Mouse (Mus musculus): ENCODE measurements at regions not wholly inside any gene's neighbourhood (a gene's known extent, or its start where the extent isn't known, plus 50 kb on each side); places are given as distances from the start of the nearest gene placed in this dataset.

DNA sequence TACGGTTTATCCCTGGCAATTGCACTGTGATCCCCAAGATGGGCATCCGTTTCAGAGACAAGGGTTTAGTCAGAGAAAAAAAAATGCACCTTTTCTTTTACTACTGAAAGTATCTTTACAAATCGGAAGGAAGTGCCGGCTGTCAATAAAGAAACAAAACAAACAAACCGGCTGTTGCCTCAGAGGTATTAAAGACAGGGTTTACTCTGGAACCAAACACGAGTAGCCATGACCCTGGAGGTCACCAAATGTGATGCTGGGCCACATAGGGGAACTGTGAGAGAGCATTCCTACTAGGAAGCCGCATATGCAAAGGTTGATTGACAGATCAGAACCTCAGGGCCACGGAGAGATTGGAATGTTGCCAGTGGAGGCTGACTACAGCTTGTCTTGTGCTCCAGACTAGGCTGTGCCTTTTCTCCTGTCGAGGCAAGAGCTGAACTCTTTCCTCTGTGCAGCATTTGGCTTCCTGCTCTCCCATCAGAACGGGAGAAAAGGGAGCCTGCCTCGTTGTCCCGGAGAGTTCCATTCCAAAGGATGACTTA, 643.8 kb upstream of the Tmem132c start:
- H3K9me3 ChIP-seq (ENCODE audit: control insufficient read depth, low read length) = peaks cover 32% of the 10 kb centered on the region
- no peaks in the 10 kb centered on the region for H3K27me3 ChIP-seq (ENCODE audit: control insufficient read depth)
- no peak for TF ChIP-seq TAL1 (IDR thresholded peaks at IDR 0.05; ENCODE audit: low read length)
- H3K4me1 ChIP-seq (ENCODE audit: control insufficient read depth) = no peaks in the 10 kb centered on the region
- H3K4me3 ChIP-seq (replicated peaks) = no peak overlapping the region
- no peaks in the 10 kb centered on the region for H3K36me3 ChIP-seq (ENCODE audit: control insufficient read depth)

DNA sequence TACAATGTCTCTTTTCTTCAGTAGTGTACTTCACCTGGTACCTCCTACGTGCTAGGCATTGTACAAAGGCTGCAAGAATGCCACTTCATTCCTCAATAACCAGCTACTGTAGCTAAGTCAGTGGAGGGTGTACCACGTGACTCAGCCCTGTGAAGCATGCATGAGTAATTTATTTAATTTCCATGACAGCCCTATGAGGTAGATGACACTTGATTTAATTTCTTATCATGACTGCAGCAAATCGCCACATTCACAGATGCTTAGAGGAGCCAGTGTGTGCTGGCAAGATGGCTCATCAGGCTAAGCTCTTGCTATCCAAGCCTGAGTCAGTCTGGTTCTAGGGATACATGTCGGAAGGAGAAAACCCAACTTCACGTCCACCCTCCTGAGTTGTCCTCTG, 642.0 kb upstream of the Tmem132c start:
- Histone ChIP-seq H3K9me3 (ENCODE audit: control insufficient read depth, low read length) (peaks cover 38% of the 10 kb centered on the region), H3K36me3 (ENCODE audit: control insufficient read depth) (no peaks in the 10 kb centered on the region), H3K4me1 (ENCODE audit: control insufficient read depth) (no peaks in the 10 kb centered on the region), H3K4me3 (replicated peaks) (no peak overlapping the region), H3K27me3 (ENCODE audit: control insufficient read depth) (no peaks in the 10 kb centered on the region)
- no peak for TF ChIP-seq TAL1 (IDR thresholded peaks at IDR 0.05; ENCODE audit: low read length)
- TF ChIP-seq GATA1 (IDR thresholded peaks at IDR 0.05; ENCODE audit: low read length) = no peak

DNA sequence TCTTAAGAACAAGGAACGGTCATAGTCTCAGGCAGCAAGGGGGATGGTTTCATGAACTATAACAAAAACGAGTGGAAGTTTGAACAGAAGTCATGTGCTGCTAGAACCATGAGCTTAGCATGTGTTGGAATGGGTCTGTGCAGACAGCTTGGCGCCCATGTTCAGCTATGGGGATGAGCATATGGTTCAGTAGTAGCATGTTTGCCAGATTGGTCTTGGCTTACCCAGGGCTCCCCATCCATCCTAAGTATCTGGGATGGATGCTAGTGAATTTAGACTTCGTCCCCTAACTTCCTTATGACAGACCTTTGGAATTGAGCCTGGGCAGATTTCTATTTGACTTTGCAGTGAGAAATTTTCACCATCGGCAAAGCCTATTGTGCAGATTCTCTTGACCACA, 634.9 kb upstream of the Tmem132c start:
- Histone ChIP-seq H3K9me3 (ENCODE audit: control insufficient read depth, low read length) (peaks cover 35% of the 10 kb centered on the region), H3K4me1 (ENCODE audit: control insufficient read depth) (no peaks in the 10 kb centered on the region), H3K36me3 (ENCODE audit: control insufficient read depth) (no peaks in the 10 kb centered on the region), H3K4me3 (replicated peaks) (no peak overlapping the region), H3K27me3 (ENCODE audit: control insufficient read depth) (no peaks in the 10 kb centered on the region)
- TF ChIP-seq GATA1 (IDR thresholded peaks at IDR 0.05; ENCODE audit: low read length) (no peak), TAL1 (IDR thresholded peaks at IDR 0.05; ENCODE audit: low read length) (no peak)

DNA sequence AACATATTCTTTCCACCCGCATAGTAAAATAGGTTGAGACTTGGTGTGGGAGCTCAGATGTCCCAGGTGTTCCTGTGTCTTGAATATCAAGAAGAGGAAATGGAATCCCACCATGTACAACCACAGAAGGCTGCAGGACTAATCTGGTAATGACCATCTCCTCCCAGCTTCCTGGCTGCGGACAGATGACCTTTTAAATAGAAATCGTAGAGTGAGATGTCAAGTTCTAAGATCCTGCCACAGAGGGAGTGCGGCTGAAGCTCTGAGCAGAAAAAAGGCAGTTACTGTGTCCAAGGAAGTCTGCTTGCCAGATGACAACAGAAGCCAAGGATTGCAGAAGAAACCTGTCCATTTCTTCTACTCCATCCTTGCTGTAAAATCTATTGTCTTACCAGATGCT, 629.0 kb upstream of the Tmem132c start:
- H3K36me3 ChIP-seq (ENCODE audit: control insufficient read depth) = no peaks in the 10 kb centered on the region
- TF ChIP-seq GATA1 (IDR thresholded peaks at IDR 0.05; ENCODE audit: low read length) (no peak), TAL1 (IDR thresholded peaks at IDR 0.05; ENCODE audit: low read length) (no peak)
- peaks cover 40% of the 10 kb centered on the region for H3K9me3 ChIP-seq (ENCODE audit: control insufficient read depth, low read length)
- H3K4me3 ChIP-seq (replicated peaks) = no peak overlapping the region
- no peaks in the 10 kb centered on the region for H3K27me3 ChIP-seq (ENCODE audit: control insufficient read depth)
- no peaks in the 10 kb centered on the region for H3K4me1 ChIP-seq (ENCODE audit: control insufficient read depth)

DNA sequence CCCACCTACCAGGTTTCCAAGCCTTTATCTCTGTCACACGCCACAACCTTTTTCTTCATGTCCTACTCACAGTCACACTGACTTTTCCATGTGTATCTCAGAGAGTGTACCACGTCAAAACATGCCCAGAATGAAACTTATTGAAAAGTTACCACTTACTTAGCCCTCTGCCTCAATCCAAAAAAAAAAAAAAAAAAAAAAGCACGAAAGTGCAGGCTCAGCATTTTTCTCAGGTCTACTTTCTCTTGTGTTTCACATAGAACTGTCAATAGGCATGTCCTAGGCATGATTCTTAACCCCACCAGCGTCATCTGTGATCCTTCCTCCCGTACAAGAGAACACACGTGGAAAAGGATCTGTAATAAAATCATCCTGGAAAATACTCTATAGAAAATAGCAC, 619.1 kb upstream of the Tmem132c start:
- no peak for TF ChIP-seq GATA1 (IDR thresholded peaks at IDR 0.05; ENCODE audit: low read length)
- no peak for TF ChIP-seq TAL1 (IDR thresholded peaks at IDR 0.05; ENCODE audit: low read length)
- no peaks in the 10 kb centered on the region for H3K4me1 ChIP-seq (ENCODE audit: control insufficient read depth)
- peaks cover 33% of the 10 kb centered on the region for H3K9me3 ChIP-seq (ENCODE audit: control insufficient read depth, low read length)
- H3K27me3 ChIP-seq (ENCODE audit: control insufficient read depth) = no peaks in the 10 kb centered on the region
- no peak overlapping the region for H3K4me3 ChIP-seq (replicated peaks)
- H3K36me3 ChIP-seq (ENCODE audit: control insufficient read depth) = no peaks in the 10 kb centered on the region

DNA sequence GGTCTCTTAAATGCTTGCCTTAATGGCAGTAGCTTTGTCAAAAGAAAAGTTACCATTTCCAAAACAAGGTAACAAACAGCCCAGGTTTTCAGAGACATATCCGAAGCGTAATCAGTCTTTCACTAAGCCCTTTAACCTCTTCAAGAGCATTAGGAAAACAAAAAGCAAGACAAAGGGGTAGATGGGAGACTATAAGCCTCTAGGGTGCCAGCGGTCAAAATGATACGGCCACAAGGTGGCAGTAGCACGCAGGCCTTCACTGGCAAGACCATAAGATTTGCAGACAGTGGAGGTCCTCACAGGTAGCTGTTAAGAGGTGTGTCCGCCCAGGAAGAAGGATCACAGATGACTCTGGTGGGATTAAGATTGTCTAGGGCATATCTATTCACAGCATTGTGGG, 618.4 kb upstream of the Tmem132c start:
- no peaks in the 10 kb centered on the region for H3K4me1 ChIP-seq (ENCODE audit: control insufficient read depth)
- H3K36me3 ChIP-seq (ENCODE audit: control insufficient read depth) = no peaks in the 10 kb centered on the region
- H3K9me3 ChIP-seq (ENCODE audit: control insufficient read depth, low read length) = peaks cover 31% of the 10 kb centered on the region
- H3K4me3 ChIP-seq (replicated peaks) = no peak overlapping the region
- no peak for TF ChIP-seq GATA1 (IDR thresholded peaks at IDR 0.05; ENCODE audit: low read length)
- no peak for TF ChIP-seq TAL1 (IDR thresholded peaks at IDR 0.05; ENCODE audit: low read length)
- H3K27me3 ChIP-seq (ENCODE audit: control insufficient read depth) = no peaks in the 10 kb centered on the region

DNA sequence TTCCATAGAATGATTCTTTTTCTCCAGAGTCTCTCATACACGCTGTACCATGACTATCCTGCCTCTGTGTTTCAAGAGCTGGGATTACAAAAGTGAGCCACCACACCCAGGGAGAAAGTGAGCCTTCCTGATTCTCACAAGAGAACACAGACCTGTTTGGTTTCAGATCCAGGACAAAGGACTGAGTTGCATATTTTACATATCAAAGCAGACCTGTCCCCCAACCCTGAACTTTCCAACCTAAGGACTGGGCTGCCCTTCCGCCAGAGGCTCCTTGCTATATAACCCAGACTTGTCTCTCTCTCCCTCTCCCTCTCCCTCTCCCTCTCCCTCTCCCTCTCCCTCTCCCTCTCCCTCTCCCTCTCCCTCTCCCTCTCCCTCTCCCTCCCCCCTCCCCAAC, 611.8 kb upstream of the Tmem132c start:
- no peaks in the 10 kb centered on the region for H3K27me3 ChIP-seq (ENCODE audit: control insufficient read depth)
- H3K36me3 ChIP-seq (ENCODE audit: control insufficient read depth) = no peaks in the 10 kb centered on the region

DNA sequence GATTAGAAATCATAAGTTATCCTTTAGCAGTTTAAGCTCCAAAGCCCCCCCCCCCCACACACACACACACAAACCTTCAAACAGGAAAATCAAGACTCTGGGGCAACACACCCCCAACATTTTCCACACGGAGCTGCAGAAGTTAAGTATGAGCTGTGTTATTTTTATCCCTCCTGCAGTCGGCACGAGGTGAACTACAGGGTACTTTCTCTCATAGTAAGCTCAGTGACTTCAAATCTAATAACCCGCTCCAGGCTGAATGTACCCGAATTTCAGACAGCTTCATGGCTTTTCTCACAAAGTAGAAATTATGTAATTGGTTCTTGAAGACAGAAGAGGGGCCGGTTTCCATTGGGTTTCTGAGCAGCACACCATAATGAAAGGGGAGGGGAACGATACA, 591.2 kb upstream of the Tmem132c start:
- Histone ChIP-seq H3K36me3 (ENCODE audit: control insufficient read depth) (no peaks in the 10 kb centered on the region), H3K27me3 (ENCODE audit: control insufficient read depth) (no peaks in the 10 kb centered on the region), H3K4me1 (ENCODE audit: control insufficient read depth) (no peaks in the 10 kb centered on the region), H3K9me3 (ENCODE audit: control insufficient read depth, low read length) (peaks cover 20% of the 10 kb centered on the region), H3K4me3 (replicated peaks) (no peak overlapping the region)
- TF ChIP-seq GATA1 (IDR thresholded peaks at IDR 0.05; ENCODE audit: low read length) (no peak), TAL1 (IDR thresholded peaks at IDR 0.05; ENCODE audit: low read length) (no peak)

More for the DNA sequence above, 611.8 kb upstream of the Tmem132c start:
- no peaks in the 10 kb centered on the region for H3K4me1 ChIP-seq (ENCODE audit: control insufficient read depth)
- no peak overlapping the region for H3K4me3 ChIP-seq (replicated peaks)
- peaks cover 16% of the 10 kb centered on the region for H3K9me3 ChIP-seq (ENCODE audit: control insufficient read depth, low read length)
- no peak for TF ChIP-seq TAL1 (IDR thresholded peaks at IDR 0.05; ENCODE audit: low read length)
- no peak for TF ChIP-seq GATA1 (IDR thresholded peaks at IDR 0.05; ENCODE audit: low read length)

DNA sequence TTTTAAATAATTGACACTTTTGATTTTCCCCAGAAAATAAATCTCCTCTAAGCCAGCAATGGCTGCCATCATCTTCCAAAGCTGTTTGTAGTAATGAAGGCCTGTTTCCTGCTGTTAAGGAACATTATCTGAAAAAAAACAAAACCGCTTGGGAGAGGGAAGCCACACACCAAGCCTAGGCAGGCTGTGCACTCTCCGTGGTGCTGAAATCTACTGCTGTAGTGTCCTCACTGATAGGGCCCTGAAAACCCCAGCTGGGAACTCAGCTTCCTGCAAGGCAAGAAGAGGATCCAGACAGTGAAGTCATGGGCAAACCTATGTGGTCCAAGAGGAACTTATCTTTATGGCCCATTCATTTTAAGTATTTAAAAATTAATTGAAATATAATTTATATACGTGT, 590.2 kb upstream of the Tmem132c start:
- peaks cover 18% of the 10 kb centered on the region for H3K9me3 ChIP-seq (ENCODE audit: control insufficient read depth, low read length)
- no peaks in the 10 kb centered on the region for H3K27me3 ChIP-seq (ENCODE audit: control insufficient read depth)
- no peaks in the 10 kb centered on the region for H3K36me3 ChIP-seq (ENCODE audit: control insufficient read depth)
- no peaks in the 10 kb centered on the region for H3K4me1 ChIP-seq (ENCODE audit: control insufficient read depth)
- TF ChIP-seq GATA1 (IDR thresholded peaks at IDR 0.05; ENCODE audit: low read length) (no peak), TAL1 (IDR thresholded peaks at IDR 0.05; ENCODE audit: low read length) (no peak)
- no peak overlapping the region for H3K4me3 ChIP-seq (replicated peaks)

DNA sequence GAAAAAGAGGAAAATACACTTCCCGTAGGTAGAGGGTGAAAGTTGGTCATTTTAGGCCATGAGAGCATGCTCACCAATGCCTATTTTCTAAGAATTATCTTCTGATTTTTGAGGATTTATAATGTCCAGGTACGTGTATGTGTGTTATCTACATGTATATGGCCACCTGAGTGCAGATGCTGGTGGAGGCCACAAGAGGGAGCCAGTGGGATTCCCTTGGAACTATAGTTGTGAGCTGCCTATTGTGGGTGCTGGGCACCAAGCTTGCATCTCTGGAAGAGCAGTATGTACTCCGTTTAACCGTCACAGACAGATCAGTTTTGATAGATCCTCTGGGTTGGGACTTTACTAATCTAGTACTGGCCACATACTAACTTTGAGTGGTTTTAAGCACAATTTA, 579.0 kb upstream of the Tmem132c start:
- H3K36me3 ChIP-seq (ENCODE audit: control insufficient read depth) = no peaks in the 10 kb centered on the region
- H3K27me3 ChIP-seq (ENCODE audit: control insufficient read depth) = no peaks in the 10 kb centered on the region
- no peaks in the 10 kb centered on the region for H3K4me1 ChIP-seq (ENCODE audit: control insufficient read depth)
- H3K9me3 ChIP-seq (ENCODE audit: control insufficient read depth, low read length) = peaks cover 33% of the 10 kb centered on the region
- H3K4me3 ChIP-seq (replicated peaks) = no peak overlapping the region
- TF ChIP-seq GATA1 (IDR thresholded peaks at IDR 0.05; ENCODE audit: low read length) = no peak
